Mouse (Mus musculus) right cerebral cortex, postnatal 10 days (tissue): Measurements from ENCODE around the gene Bid.
"Not testable (repeated sequence)": the region's sequence is repeated elsewhere in the genome, so short reads cannot be mapped to it uniquely, and the experiment has no call there.

Experiments
- DNase-seq, 2 experiments: peaks; one replicate each; pipeline ENCODE4 v3.0.0; 2021; ENCODE audit warnings: low spot score in 2 of 2

Gene Bid

DNA sequence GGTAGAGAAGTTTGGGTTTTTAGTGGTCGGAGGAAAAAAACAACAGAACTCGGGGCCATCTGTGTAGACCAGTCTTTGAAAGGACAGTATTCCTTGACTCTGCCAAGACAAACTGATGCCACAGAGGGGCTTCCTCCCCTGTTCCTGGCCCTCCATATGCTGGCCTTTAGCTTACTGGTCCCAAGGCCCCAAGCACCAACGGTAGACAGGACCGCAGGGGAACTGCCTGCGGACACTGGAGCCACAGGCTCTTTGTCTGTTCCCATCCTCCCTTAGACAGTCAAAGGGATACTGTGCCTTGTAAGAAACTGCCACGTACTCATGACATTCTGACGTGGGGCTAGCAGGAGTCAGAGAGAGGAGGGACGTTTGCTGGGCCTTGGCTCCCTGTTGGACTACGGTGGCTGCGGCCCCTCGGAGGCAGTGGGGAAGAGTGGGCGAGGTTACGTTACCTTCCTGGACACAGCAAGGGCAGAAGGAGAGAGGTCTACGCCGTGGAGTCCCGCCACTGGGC lies 20.5 kb upstream of the Bid start:
- DNase-seq: no peak

DNA sequence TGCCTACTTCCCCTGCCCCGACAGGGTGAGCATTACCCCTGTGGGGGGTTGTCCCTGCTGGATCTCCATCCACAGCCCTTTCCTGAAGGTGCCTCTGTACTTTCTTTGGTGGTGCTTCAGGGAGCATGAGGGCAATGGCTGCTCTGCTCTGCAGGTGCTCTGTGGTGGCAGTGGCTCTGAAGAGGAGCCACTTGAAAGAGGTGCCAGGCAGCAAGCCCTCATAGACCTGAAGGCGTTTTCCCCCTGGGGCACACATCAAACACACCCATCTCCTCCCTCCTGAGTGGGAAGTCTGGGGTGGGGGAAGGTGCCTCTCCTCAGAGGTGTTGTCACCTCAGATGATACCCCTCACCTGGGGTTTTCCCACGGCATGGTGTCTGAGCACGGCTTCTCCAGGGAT lies 17.5 kb upstream of the Bid start:
- DNase-seq: no peak

DNA sequence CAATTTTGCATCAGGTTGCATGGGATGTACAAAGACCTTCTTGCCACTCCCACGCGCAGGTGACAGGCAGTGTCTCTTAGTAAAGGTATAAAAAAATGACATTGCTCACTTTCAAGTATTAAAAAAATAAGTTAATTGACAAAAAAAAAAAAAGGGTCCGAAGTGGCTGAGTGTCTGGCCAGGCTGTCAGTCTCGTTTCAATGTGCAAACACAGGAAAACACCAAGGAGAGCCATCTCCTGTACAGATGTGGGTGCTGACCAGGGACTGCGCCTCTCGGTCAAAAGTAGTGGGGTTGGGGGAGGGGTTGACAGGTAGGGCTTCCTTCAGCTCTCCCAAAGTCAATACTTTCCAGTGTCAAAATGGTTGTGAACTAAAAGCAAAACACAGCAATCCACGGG lies 17.0 kb upstream of the Bid start:
- DNase-seq: no peak

DNA sequence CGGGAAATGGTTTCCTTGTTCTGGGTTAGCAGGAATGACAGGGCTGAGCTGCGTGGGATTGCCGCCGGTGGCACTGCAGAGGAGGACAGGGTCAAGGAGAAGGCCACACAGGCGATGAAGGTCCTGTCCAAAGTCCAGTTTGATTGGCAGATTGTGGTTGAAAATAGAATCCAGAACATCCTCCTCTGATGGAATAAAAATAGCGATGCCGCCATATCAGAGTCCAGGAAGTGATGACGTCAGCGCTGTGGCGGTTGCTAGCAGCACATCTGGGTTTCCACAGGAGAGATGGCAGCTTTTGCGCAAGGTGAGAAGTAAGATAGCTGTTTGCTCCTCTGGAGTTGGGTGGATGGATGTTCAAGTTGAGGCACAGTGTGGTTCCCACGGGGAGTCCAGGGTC lies 15.9 kb upstream of the Bid start:
- no peak for DNase-seq

DNA sequence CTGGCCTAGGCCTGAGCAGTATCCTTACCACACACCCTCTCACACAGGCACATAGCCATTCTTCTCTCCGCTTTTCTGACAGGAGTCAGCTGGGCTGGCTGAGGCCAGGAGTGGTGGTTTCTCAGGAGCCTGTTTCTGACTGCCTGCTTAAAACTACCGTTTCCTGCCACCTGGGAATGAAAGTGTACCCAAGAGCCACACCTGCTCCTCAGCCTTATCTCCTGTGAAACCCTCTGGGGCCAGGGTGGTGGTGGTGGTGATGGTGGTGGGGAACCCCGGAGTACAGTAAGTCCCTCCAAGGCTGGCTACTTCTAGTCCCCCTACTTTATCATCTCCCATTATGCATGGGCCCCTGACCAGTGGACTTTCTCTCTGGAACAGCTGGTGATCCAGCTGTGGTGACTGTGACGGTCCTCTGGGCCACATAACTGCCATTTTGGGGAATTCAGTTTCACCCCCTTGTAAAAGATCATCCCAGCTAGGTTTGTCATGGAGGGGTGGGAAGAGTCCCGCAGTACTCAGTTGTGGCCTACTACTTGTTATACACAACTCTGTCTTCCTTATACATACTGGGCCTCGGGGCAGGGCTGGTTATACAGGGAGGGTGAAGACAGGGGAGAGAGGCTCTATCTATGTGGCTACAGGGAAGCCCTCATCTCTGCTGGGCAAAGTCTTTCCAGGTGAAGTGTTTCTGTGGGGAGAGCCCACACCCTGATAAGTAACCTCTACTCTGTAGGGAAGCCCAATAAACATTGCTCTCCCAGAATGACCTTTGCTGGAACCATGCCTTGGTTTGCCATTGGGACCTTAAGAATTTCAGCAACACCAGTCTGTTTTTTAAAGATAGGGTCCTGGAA lies 14.0 kb upstream of the Bid start:
- DNase-seq: no peak

DNA sequence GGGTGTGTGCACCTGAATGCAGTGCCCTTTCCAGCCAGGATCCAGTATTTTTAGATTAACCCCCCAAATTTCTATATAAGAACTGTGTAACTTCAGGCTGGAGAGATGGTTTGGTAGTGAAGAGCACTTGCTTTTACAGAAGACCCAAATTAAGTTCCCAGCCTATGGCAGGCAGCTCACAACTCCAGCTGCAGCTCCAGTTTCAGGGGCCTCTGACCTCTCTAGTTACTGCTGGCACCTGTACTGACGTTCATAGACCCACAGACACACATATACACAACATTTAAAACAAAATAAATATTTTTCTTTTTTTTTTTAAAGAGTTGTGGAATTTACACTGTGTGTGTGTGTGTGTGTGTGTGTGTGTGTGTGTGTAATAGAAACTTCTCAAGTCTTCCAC lies 12.8 kb upstream of the Bid start:
- DNase-seq: no peak

DNA sequence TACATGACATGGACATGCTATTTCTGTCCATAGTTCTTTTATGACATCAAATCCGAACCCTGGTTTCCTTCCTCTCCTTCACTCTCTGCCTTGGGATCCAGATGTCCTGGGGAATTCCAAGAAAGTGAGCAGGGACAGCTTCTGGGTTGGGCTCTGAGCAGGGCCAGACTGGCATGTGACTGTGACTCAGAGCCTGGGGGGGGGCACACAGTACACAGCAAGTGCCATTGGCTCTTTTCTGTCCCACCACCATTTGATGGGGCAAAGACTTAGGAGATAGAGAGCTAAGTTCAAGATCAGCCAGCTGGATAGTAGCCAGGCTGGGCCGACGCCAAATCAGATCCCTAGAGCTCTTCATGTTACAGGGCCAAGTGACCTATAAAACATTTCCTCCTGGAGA lies 11.1 kb upstream of the Bid start:
- DNase-seq: no peak

DNA sequence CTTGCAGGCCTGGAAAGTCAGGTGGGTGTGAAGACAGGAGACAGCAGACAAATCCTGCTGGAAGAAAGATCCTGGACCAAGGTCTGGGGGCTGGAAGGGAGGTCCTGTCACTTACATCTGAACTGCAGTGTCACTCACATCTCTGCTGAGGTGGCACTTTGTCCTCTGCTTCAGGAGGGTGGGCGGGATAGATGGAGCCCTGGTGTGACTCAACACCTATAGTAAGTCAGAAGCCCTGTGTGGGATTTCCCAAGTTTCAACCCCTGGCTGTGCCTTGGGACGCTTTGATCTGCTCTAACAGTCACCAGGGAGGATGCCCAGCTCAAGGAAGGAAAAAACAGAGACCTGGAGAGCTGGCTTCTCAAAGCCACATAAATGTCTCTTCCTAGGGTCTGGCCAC lies 10.2 kb upstream of the Bid start:
- no peak for DNase-seq

DNA sequence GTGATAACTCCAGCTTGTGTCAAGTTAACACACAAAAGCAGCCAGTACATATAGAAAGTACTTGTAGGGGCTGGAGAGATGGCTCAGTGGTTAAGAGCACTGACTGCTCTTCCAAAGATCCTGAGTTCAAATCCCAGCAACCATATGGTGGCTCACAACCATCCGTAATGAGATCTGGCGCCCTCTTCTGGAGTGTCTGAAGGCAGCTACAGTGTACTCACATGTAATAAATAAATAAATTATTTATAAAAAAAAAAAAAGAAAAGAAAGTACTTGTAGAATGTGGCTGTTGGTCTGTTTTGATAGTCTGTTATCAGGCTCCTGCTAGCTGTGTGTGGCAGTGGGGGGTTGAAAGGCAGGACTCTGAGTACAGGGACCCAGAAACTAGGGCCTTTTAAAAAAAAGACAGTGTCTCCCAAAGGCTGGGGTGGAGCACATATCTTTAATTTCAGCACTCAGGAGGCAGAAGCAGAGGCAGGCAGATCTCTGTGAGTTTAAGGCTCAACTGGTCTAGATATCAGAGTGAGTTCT lies 8.2 kb upstream of the Bid start:
- not testable (repeated sequence) for DNase-seq

DNA sequence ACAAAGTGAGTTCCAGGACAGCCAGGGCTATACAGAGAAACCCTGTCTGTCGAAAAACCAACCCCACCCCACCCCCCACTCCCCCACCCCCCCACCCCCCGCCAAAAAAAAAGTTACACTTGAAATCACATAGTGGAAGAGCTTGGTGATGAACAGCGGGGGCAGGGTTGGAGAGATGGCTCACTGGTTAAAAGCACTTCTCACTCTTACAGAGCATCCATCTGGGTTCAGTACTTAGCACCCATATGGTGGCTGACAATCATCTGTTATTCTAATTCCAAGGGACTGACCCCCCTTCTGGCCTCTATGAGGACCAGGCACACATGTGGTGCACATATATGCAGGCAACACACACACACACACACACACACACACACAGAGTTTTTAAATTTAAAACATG lies 1.3 kb upstream of the Bid start:
- no peak for DNase-seq

DNA sequence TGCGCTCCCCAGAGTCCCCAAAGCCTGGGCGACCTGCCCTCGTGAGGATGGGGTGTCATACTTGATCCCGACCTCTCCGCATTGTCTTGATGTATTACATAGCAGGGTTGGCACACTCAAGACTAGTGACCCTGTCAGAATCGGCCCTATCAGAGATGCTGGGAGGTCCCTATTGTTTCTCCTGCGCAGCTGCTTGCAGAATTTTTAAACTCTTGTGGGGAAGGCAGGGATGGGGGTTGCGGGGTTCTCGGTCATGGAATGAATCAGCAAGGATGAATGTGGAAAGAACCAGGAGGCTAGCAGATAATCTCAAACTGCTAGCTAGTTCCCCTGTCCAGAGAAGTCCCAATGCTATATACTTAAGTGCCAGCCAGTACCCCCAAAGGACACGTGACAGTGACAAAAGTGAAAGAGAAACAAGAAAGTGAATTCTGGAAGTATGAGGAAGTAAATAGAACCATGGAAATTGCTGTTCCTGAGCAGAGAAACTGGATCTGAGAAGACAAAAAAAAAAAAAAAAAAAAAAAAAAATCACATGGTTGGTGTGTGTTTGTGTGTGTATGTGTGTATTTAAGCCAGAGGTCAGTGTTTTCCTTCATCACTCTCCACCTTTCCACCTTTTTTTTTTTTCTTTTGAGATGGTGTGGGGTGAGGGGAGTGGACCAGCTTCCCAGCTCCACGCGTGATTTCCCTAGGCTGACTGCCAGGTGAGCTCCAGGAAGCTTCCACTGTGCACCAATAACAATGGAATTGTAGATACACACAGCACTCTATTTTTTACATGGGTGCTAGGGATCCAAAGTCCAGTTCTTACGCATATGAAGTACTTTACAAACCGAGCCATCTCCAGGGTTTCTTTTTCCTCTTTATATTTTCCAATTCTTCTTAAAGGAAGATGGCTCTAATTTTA lies 574 bp upstream of the Bid start:
- not testable (repeated sequence) for DNase-seq

DNA sequence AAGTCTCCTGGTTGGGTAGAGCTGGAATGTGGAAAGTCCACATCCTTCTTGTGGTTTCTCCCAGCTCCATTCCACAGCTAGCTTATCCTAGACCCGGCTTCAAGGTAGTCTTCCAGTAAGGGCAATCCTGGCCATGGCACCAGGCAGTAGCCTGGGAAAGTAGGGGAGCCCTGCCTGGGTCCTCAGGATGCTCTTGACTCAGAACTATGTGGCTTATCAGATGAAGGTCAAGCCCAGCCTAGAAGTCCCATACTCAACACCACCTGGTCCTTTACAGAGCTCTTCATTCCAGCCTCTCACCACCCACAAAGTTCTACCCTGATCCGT lies 1.0 kb downstream of the Bid start:
- DNase-seq: no peak

DNA sequence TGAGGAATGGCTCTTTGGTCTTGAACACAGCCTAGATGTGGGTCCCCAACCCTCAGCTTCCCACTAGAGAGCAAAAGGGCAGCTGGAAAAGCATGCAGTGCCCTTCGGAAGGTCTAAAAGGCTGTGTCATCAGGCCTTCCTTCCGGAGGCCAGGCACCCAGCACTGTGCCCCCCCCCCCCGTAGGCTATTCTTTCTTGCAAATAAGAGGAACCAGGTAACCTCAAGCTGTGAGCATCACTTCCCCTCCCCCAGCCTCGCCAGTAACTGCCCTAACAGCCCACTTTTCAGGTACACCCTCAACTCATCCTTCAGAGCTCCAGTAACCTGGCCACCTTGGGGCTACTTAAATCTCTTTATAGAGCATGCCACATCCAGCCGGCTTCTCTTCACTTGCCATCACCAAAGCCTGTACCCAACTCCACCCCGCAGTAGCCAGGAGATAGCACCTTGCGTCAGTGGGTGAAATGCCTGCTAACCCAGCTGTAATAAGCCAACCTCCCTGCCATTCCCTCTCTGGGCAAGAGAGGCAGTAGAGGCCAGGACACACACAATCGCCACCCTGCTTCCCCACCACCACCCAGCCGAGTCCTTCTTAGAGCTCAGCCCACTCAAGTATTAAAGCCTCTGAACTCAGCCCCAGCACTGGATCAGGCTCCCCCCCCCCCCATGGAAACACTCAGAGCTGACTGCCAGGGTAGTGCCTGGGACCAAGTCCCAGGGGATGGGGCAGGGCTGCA lies 1.6 kb downstream of the Bid start:
- no peak for DNase-seq

DNA sequence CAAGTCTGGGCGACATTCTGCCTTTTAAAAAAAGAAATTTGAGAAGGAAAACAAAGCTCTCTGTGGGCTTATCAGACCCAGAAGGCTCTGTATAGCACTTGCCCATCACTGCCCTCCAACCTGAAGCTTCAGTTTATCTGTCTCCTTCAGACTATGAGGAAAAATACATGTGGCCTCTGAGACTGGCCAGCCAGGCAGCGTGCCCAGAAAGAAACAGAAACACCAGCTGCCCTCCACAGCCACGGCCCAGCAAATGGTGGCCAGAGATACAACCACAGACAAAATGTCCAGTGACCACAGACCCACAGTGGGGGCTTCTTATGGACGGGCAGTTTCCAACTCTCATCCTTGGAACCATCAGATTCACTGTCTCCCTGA lies 2.1 kb downstream of the Bid start:
- no peak for DNase-seq

DNA sequence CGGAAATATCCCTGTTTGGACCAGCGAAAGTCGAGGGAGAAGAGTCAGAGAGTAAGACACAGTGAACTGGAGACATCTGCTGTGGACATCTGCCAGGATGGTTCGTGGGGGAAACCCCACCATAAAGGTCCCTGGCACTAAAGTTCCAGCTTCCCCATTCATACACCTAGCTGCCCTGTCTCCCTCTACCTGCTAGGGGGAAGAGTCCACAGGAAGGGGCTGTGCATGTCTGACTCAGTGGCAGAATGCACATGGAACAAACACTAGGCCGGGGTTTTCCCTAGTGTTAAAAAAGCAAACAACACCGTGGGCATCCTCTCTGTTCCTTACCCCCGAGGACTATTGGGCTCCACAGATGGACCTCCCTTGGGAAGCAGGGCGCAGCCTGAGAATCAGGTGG lies 2.9 kb downstream of the Bid start:
- no peak for DNase-seq

DNA sequence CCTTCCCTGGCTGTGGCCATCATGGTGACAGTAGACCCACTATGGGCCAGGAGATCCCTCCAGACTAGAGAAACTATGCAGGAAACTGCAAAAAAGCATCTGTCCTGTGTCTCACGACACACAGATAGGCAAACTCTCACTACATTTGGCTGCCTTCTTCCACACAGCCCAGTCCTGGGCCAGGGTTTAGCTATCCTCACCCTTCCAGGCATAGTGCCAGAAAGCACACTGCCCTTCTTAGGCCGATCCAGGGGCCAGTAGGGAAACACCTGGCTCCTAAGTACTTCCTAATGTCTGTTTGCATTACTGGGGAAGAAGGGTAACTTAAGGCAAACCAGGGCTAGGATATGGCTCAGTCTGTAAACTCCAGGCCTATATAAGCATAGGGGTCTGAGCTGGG lies 3.7 kb downstream of the Bid start:
- no peak for DNase-seq

DNA sequence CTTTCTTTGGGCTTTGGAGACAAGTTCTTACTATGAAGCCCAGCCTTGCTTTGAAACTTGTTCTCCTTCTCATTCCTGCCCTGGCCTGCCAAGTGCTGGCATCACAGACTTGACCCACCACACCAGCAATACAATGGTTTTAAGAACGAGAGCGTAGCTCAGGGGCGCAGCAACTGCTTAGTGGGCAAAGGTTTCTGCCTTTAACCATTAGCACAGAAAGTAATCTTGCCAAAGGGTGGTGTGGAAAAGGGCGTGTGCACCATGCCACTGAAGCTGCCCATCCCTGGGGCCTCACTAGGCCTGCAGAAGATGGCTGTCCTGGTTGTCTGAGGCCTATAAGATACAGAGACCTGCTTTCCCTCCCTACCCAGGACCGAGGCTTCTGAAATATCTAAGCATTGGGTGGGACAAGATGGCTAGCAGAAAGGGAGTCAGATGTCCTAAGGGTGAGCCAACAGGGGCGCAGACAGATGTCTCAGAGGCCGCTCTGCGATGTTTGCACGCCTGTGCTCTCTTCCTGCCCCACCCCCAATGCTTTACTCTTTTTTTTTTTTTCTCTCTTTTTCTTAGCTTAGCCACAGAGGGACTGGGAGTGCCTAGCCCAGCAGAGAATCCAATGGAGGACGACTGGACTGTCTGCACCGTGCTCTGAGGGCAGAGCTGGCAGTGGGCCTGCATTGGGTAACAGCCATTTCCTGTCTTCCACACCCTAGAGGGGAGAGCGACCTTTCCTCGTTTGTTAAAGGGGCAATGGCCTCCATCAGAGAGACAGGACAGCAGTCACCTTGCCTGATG lies 5.2 kb downstream of the Bid start:
- DNase-seq: no peak

DNA sequence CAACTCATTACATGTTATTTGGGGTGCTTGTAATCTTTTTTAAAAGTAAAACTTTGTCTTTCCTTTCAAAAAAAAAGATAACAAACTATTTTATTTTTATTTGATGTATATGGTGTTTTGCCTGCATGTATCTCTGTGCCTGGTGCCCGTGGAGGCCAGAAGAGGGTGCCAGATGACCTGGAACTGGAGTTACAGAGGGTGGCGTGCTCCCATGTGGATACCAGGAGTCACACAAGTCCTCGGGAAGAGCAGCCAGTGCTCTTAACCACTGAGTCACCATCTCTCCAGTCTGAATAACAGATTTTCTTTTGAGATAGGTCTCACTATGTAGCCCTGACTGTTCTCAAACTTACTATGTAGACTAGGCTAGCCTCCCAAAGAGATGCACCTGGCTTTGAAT lies 7.2 kb downstream of the Bid start:
- no peak for DNase-seq

DNA sequence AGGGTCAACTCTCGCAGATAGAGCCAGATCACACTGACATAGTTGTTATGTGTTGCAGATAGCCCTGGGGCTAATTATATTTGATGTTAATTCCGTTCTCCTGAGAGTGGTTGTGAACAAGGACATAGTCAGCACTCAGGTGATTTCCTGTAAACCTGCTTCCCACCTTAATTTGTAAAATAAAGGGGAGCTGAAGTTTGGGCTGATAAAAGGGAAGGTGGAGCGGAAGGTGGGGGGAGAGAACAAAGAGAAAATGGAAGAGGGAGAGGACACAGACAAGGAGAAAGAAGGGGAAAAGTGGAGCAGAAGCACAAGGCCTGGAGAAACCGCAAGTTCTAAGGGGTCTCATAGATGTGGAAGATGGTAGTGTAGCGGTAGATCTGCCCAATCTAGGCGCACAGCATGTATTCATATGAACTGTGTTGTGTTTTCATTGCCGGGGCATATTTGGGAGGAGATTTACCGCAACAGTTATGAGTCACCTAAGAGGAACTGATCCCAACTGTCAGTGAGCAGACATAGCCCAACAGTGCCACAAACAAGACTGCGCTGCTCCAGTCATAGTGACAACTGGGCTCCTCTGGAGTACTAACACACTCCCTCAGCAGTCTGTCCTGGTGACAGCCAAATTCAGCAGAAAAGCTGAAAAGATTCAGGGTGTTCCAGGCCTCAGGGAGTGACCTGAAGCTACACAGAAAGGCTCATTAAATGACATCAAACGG lies 8.6 kb downstream of the Bid start:
- not testable (repeated sequence) for DNase-seq

DNA sequence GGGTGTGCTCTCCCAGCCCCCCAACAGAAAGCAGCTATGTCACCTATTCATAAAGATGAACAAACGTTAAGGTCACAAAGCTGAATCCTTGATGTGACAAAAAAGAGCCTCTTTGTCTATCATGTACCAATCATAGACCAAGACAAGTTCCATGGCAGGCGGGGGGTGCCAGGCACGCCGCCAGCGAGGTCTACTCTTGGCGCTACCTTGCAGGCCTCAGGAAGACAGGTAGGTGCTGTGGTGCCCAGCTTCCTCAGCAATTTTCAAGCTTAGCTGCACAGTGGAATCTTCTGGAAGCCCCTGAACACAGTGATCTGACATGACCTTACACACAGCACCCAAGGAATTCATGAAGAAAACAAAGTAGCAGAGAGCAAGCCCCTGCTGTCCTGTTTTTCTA lies 10.1 kb downstream of the Bid start:
- no peak for DNase-seq

DNA sequence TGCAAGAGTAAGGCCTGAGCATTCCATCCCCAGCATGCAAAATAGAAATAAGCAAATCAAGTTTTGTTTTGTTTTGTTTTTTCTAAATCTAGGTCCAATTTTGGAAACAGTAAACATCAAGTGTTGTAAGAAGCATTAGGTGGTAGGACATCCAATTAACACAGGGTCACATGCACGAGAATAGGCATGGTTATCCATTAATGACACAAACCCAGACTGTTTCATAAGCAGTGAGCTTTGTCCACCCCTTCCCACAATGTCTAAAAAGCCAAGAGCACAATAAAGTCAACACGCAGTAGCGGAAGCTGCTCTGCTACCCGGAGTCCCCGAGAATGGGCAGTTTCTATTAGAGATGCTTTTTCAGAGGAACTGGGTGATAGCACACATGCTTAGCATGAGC lies 11.5 kb downstream of the Bid start:
- no peak for DNase-seq
